Mouse (Mus musculus) embryonic fibroblast, embryonic 13.5 days (primary cell): ENCODE results near the gene Avpi1. TPM values are rescaled to one million over a fixed set of nuclear protein-coding genes. Genes with fewer than 3 reads are reported as not detected.

Source experiments
- H3K27ac ChIP-seq: 2 replicates; pipeline ENCODE4 v1.5.1; 2012; ENCODE audit warnings: low read length, control low read depth, inconsistent platforms; ENCODE audit not compliant: insufficient read depth
- H3K4me1 ChIP-seq: 2 replicates; pipeline ENCODE4 v1.6.1; 2011; ENCODE audit warnings: low read length; ENCODE audit not compliant: control insufficient read depth, insufficient read depth
- H3K4me3 ChIP-seq: 2 replicates; pipeline ENCODE4 v1.5.1; 2011; ENCODE audit warnings: mild to moderate bottlenecking, control low read depth, low read length; ENCODE audit not compliant: insufficient read depth
- CTCF ChIP-seq: IDR thresholded peaks from 2 replicates; pipeline ENCODE4 v1.5.1; 2011; ENCODE audit warnings: mild to moderate bottlenecking, control low read depth, low read length, moderate library complexity, borderline replicate concordance; ENCODE audit not compliant: insufficient read depth
- POLR2A ChIP-seq: IDR thresholded peaks from 2 replicates; pipeline ENCODE4 v1.6.1; 2011; ENCODE audit warnings: low read depth, mild to moderate bottlenecking, control low read depth, low read length, moderate library complexity
- polyA plus RNA-seq: library from polyadenylated mRNA; stranded (reverse); fragments of >200 nt; gene quantifications from 2 replicates; pipeline ENCODE4 v1.2.4, GENCODE M21; 2011; ENCODE audit warnings: low read depth; ENCODE audit not compliant: missing spikeins, insufficient read length

Avpi1 gene
- polyA plus RNA-seq, 1 experiment, result 18.4 TPM

DNA sequence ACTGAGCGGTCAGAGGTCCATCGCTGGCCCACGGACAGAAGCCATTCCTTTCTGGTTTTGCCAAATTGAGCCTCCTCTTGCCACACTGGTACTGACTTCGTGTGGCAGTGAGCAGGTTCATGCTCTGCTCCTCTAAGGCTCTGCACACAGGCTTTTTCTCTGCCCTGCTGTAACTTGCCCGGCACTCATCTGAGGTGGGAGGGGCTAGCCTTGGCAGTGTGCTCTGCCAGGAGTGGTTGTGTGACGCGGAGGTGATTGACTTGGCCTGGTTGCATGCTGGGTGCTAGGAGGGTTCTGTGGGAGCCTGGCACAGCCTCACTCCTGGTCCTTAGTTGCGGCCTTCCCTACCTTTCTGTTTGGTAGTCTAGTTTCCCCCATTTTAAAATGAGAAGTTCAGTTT lies 8.4 kb downstream of the Avpi1 start:
- Histone ChIP-seq H3K4me3 (no peak overlapping the region), H3K4me1 (no peaks in the 10 kb centered on the region), H3K27ac (no peak overlapping the region)
- TF ChIP-seq POLR2A, result no peak
- no peak for TF ChIP-seq CTCF

DNA sequence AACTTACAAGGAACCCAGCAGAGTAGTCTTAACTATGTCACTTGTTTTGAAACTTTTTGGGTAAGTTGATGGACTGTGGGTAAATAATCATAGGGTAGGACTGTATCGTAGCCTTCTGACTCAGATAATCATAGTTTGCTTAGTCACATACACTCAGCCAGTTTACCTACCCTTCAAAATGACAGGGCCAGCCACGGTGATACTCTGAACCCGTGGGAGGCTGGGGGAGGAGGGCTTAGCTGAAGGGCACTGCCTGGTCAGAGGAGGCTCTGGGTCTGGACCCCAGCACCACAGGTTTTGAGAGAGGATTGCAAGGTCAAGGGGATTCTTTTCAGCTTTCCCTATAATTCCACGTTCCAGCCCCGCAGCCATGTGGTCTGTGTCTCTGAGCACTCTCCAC lies 10.3 kb downstream of the Avpi1 start:
- Histone ChIP-seq H3K4me3 (no peak overlapping the region), H3K27ac (no peak overlapping the region), H3K4me1 (no peaks in the 10 kb centered on the region)
- TF ChIP-seq POLR2A (no peak), CTCF (no peak)

DNA sequence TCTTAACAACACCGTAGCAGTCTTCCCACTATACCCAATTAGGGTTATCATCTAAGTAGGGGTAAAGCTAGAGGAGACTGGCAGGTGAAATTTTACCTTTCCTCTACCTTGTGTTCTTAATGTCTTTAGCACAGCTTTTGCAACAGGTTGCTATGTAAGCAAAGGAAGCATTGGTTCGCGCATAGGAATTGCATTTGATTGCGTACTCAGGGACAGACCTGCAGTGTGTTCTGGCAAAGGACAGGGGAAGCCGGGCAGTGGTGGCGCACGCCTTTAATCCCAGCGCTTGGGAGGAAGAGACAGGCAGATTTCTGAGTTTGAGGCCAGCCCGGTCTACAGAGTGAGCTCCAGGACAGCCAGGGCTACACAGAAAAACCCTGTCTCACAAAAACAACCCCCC lies 10.7 kb downstream of the Avpi1 start:
- TF ChIP-seq CTCF, result no peak
- TF ChIP-seq POLR2A, result no peak
- Histone ChIP-seq H3K4me3 (no peak overlapping the region), H3K4me1 (no peaks in the 10 kb centered on the region), H3K27ac (no peak overlapping the region)

DNA sequence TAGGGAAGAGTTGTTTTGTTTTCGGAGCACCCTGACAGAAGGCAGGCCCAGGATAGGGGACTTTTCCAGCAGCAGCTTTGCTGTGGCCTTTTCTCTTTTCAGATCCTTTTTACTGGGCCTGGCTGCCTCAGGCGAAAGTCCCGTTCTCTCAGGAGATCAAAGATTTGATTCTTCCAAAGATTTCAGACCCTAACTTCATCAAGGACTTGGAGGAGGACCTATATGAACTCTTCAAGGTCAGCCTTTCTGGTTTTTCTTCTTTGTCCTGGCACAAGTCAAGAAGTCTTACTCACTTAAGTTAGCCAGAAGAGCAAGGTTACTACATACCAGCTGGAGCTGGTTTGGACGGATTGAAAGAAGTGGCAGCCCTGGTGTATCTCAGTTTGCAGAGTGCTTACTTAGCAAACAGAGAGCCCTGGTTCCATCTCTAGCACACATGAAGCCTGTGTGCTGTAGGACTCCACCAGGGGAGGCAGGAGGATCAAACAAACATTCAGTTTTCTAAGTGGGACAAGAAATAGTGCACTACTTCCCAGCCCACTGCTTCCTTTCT lies 13.0 kb downstream of the Avpi1 start:
- H3K4me3 ChIP-seq, result no peak overlapping the region
- no peaks in the 10 kb centered on the region for H3K4me1 ChIP-seq
- H3K27ac ChIP-seq, result no peak overlapping the region
- TF ChIP-seq POLR2A (no peak), CTCF (no peak)

DNA sequence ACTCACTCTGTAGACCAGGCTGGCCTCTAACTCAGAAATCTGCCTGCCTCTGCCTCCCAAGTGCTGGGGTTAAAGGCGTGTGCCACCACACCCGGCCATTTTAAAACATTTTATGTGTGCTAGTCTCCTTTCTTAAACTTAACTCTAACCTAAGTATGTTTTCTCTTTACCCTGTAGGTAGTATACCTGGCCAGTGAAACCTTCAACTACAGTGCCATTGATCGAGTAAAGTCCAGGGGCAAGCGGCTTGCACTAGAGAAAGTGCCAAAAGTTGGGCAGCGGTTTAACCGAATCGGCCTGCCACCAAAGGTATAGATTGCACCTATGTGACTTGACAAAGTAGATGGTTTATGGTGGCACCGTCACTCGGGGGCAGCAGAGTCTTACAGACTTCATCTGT lies 24.2 kb downstream of the Avpi1 start:
- TF ChIP-seq CTCF (no peak), POLR2A (no peak)
- Histone ChIP-seq H3K27ac (no peak overlapping the region), H3K4me1 (peaks cover 6% of the 10 kb centered on the region), H3K4me3 (no peak overlapping the region)

DNA sequence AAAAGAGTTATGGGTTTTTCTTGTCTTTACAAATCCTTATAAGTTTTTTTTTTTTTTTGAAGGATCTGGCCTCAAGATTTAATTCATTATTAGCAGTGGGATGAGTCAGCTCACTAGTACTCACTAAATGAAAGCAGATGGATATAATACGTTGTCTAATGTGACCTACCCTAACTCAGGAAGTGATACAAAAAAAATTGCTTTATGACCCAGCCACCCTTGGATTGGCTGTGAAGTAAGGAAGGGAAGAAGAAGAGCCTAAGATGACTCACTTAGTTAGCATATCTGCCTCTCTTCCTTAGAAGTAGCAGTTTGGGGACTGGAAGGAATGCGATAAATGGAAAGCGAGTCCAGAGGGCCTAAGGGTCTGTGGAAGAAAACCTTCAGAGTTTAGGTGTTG lies 29.5 kb downstream of the Avpi1 start:
- TF ChIP-seq CTCF (no peak), POLR2A (no peak)
- H3K4me1 ChIP-seq, result peaks cover 12% of the 10 kb centered on the region

DNA sequence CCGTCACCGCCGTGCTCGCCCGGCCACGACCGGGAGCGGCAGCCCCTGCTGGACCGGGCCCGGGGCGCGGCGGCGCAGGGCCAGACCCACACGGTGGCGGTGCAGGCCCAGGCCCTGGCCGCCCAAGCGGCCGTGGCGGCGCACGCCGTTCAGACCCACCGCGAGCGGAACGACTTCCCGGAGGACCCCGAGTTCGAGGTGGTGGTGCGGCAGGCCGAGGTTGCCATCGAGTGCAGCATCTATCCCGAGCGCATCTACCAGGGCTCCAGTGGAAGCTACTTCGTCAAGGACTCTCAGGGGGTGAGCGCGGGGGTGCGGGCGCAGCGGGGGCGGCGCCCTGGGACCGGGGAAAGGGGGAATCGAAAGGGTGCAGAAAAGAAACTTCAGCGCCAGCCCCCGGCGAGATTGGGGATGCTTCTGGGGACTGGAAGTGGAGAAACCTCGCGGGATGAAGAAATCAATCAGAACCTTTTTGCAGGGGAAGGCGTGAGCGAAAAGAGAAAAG lies 38.2 kb downstream of the Avpi1 start:
- Histone ChIP-seq H3K4me3 (peak overlapping the region; percentile 83), H3K4me1 (peaks cover 6% of the 10 kb centered on the region; the same call in 1 of the 2 replicates), H3K27ac (peak overlapping the region; percentile 62)
- TF ChIP-seq POLR2A (no peak), CTCF (no peak)

More for the DNA sequence above, 29.5 kb downstream of the Avpi1 start:
- peak overlapping the region; percentile 99 for H3K27ac ChIP-seq
- no peak overlapping the region for H3K4me3 ChIP-seq

DNA sequence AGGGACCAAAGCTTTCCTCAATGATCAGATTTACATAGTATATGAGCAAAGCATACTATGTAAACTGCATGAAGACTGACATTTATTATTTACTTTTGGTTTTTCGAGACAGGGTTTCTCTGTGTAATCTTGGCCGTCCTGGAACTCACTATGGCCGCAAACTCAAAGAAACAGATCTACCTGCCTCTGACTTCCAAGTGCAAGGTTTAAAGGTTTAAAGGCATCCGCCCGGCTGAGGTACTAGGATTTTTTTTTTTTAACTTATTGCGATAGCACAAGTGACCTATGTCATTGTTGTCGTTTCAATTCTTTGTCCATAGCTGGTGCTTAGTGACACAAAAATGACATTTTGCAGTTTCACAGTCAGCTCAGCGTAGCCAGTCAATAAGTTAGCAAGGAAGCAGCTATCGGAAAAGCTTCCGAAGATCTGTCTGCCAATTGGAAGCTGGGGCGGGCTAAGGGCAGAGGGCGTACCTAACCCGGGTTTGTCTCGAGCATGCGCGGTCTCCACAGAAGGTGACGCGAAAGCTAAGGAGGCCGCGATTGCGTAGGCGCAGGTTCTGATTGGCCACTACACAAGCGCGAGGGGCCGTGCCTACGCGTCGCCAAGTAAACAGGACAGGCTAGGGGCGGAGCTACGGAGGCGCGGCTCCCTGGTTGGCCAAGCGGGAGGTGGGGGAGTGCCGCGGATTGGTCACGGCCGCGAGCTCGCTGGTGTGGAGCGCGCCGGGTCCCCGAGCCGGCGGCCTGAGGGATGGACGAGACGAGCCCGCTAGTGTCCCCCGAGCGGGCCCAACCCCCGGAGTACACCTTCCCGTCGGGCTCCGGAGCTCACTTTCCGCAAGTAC lies 38.9 kb downstream of the Avpi1 start, which contains the start of gene Pi4k2a:
Pi4k2a (plus strand) TSS at position 723 of the 848 bp plus-strand sequence.
- peak within 1 kb of the TSS; percentile 83 for H3K4me3 ChIP-seq
- TF ChIP-seq POLR2A (peak; percentile 88), CTCF (no peak)
- peak within 1 kb of the TSS; percentile 77 for H3K27ac ChIP-seq
- H3K4me1 ChIP-seq, result peaks cover 6% of the 10 kb centered on the region; the same call in 1 of the 2 replicates

DNA sequence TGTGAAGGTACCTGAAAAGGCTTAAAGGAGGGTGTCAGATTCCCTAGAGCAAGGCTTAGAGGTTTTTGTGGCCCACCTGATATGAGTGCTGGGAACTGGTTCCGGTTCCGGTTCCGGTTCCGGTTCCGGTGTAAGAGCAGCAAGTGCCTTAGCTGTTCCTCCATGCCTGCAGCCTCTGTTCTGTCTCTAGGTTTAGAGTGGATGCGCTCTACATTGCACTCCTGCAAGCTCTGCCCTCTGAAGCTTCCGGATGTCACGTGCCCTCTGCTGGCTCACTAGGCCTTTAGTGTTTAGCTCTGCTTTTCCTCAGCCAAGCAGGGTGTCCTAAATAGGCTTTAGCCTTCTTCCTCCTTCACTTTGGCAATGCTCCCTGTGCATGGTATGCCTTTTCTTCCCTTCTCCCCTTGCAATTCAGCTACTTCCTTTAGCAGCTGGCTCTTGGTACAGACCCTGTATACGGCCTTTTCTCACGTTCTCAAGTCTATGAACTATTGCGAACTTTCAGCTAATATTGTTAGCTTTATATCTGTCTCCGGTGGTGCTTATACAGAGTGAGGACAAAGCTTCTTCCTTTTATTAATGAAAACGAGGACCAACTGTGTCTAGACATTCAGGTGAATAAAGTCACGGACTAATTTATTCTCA lies 39.6 kb downstream of the Avpi1 start:
- Histone ChIP-seq H3K4me1 (peaks cover 6% of the 10 kb centered on the region; the same call in 1 of the 2 replicates), H3K4me3 (no peak overlapping the region), H3K27ac (peak overlapping the region; percentile 77)
- TF ChIP-seq POLR2A, result peak; percentile 46; the same call in 1 of the 2 replicates
- TF ChIP-seq CTCF, result no peak
